In the genomic region with DNA sequence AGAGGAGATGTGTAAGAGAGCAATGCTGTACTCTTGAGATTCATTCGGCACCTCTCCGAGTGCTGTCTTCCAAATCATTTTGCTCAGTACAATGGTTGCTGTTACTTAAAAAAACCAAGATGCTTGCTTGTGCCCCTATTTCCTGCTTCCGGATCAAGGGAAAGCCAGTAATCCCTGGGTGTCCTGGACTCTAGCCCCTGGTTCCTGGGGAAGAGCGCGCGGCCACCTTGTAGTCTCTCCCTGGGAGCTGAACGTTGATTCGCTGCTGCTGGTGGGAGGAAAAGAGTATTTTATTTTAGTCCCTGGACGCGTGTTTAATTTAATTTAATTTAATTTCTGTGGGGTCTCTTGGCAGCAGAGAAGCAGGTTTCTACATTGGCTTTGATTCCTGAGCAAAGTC, we compare ENCODE assay signal across 8 mouse cellular contexts. TPM values are rescaled to one million over a fixed set of nuclear protein-coding genes. Genes with fewer than 3 reads are reported as not detected.
DNase-seq lines count a peak whose midpoint lies in the region; ATAC-seq and TF ChIP-seq lines count a peak whose summit lies in the region.
"Had no signal": no experiment of that assay in that cellular context is flagged by ENCODE, and none has a peak within 500 bp of the region (broad histone marks: within the 10 kb centered on the region; RNA-seq: fewer than 3 reads in every experiment).

No protein-coding gene starts in this region.

- no peaks in the 10 kb centered on the region for H3K36me3 ChIP-seq in CH12.LX (replicated peaks in 1 of 2; ENCODE audit: control insufficient read depth in 1 of 2, insufficient read depth in 1 of 2, low read length in 1 of 2)
- no peaks in the 10 kb centered on the region for H3K36me3 ChIP-seq in hindbrain, embryonic 13.5 days
- H3K36me3 ChIP-seq in midbrain, embryonic 12.5 days = no peaks in the 10 kb centered on the region

- dilution Hi-C loops in CH12.LX (cut with MboI; ENCODE audit: extremely low pct_ligation_motif_present, extremely low pct_unique_long_range_greater_than_20kb, low sequenced_read_pairs) = no loop called here

- in situ Hi-C loops in CH12.LX (cut with MboI; ENCODE audit: low pct_ligation_motif_present, low pct_unique_long_range_greater_than_20kb, low sequenced_read_pairs) = loop anchor here (25.0 kb wide), 1 partner anchor 867 kb away; no protein-coding TSS in a partner anchor

- peaks cover 0 to 11% of the 10 kb centered on the region in 2 experiments; a peak in 2 of 4 replicates for H3K4me1 ChIP-seq in CH12.LX (ENCODE audit: control insufficient read depth in 1 of 2, insufficient read depth in 2 of 2)
- H3K4me1 ChIP-seq in hindbrain, embryonic 13.5 days (replicated peaks) = peaks cover 20% of the 10 kb centered on the region
- peaks cover 16% of the 10 kb centered on the region for H3K4me1 ChIP-seq in midbrain, embryonic 12.5 days

- H3K79me2 ChIP-seq in CH12.LX (replicated peaks; ENCODE audit: control insufficient read depth, extremely low read depth, insufficient read depth, poor library complexity, severe bottlenecking) = no peaks in the 10 kb centered on the region

- TF ChIP-seq CTCF in CH12.LX (conservative IDR thresholded peaks at IDR 0.05 in 1 of 2, IDR thresholded peaks at IDR 0.05 in 1 of 2; ENCODE audit: low read depth in 2 of 2, low read length in 2 of 2) = no peak

- H3K4me3 ChIP-seq in CH12.LX (replicated peaks in 1 of 3; ENCODE audit: low read depth in 2 of 3, low read length in 2 of 3, poor library complexity in 1 of 3) = no peak overlapping the region
- peak overlapping the region; percentile 47 for H3K4me3 ChIP-seq in hindbrain, embryonic 13.5 days
- peak overlapping the region; percentile 48 for H3K4me3 ChIP-seq in midbrain, embryonic 12.5 days

- TF ChIP-seq EP300 in CH12.LX (IDR thresholded peaks at IDR 0.05; ENCODE audit: low read length) = no peak

- no peak overlapping the region for H3K27ac ChIP-seq in CH12.LX (ENCODE audit: insufficient read depth, low read depth)
- peak overlapping the region; percentile 70; the same call in 1 of the 2 replicates for H3K27ac ChIP-seq in hindbrain, embryonic 13.5 days
- peak overlapping the region; percentile 68; the same call in 1 of the 2 replicates for H3K27ac ChIP-seq in midbrain, embryonic 12.5 days (replicated peaks)

- no peaks in the 10 kb centered on the region for H3K27me3 ChIP-seq in CH12.LX (replicated peaks)
- peaks cover 72% of the 10 kb centered on the region for H3K27me3 ChIP-seq in hindbrain, embryonic 13.5 days
- H3K27me3 ChIP-seq in midbrain, embryonic 12.5 days = peaks cover 42% of the 10 kb centered on the region

- ATAC-seq in hindbrain, embryonic 13.5 days (ENCODE audit: low FRiP score) = no peak
- no peak for ATAC-seq in midbrain, embryonic 12.5 days (ENCODE audit: low FRiP score, low read depth)

- peak overlapping the region; percentile 56 for H3K4me2 ChIP-seq in CH12.LX (ENCODE audit: insufficient read depth, low read depth, poor library complexity, severe bottlenecking)
- H3K4me2 ChIP-seq in hindbrain, embryonic 13.5 days = peak overlapping the region; percentile 65
- peak overlapping the region; percentile 66 for H3K4me2 ChIP-seq in midbrain, embryonic 12.5 days (replicated peaks)

- no peak for TF ChIP-seq RAD21 in CH12.LX (IDR thresholded peaks at IDR 0.05; ENCODE audit: low read depth, low read length)

- peaks cover 6% of the 10 kb centered on the region for H3K9me3 ChIP-seq in CH12.LX (replicated peaks; ENCODE audit: low read length)
- no peaks in the 10 kb centered on the region for H3K9me3 ChIP-seq in hindbrain, embryonic 13.5 days
- H3K9me3 ChIP-seq in midbrain, embryonic 12.5 days = no peaks in the 10 kb centered on the region

- no peak for DNase-seq in CH12.LX (ENCODE audit: extremely low read depth)
- peak; percentile 24 for DNase-seq in R1 (ENCODE audit: low read depth, low spot score)
- no peak for DNase-seq in adrenal gland, postnatal 25 days
- no peak for DNase-seq in left cerebral cortex, adult 8-10 months (ENCODE audit: low spot score in 2 of 2)
- no peak for DNase-seq in right cerebral cortex, postnatal 14 days

- TF ChIP-seq POLR2A in CH12.LX (IDR thresholded peaks at IDR 0.05; ENCODE audit: low read depth, low read length) = no peak

- H3K9ac ChIP-seq in CH12.LX (ENCODE audit: insufficient read depth, low read depth) = no peak overlapping the region
- H3K9ac ChIP-seq in hindbrain, embryonic 13.5 days = peak overlapping the region; percentile 72; the same call in 1 of the 2 replicates
- H3K9ac ChIP-seq in midbrain, embryonic 12.5 days (replicated peaks) = peak overlapping the region; percentile 58; the same call in 1 of the 2 replicates

- 2% methylated on average over 10 of the region's 10 CpGs for WGBS in hindbrain, embryonic 13.5 days
- WGBS in midbrain, embryonic 12.5 days = under 1% methylated on average over 10 of the region's 10 CpGs

TF ChIP-seq in CH12.LX, 34 proteins besides CTCF, POLR2A, EP300 and RAD21:
- TF ChIP-seq UBTF (IDR thresholded peaks at IDR 0.05; ENCODE audit: low read depth, low read length) (no peak), CHD1 (IDR thresholded peaks at IDR 0.05; ENCODE audit: low read depth, low read length) (no peak), ZC3H11A (IDR thresholded peaks at IDR 0.05; ENCODE audit: low read depth, low read length) (no peak), MYC (IDR thresholded peaks at IDR 0.05; ENCODE audit: low read depth, low read length) (no peak), ZMIZ1 (IDR thresholded peaks at IDR 0.05; ENCODE audit: low read depth, low read length) (no peak), TBP (conservative IDR thresholded peaks at IDR 0.05; ENCODE audit: low read depth, low read length) (no peak), MAX (IDR thresholded peaks at IDR 0.05; ENCODE audit: low read length) (no peak), RCOR1 (conservative IDR thresholded peaks at IDR 0.05; ENCODE audit: low read depth, low read length) (no peak), USF2 (conservative IDR thresholded peaks at IDR 0.05; ENCODE audit: low read depth, low read length) (no peak), CHD2 (IDR thresholded peaks at IDR 0.05; ENCODE audit: low read length) (no peak), KAT2A (IDR thresholded peaks at IDR 0.05; ENCODE audit: insufficient replicate concordance, low read length) (no peak), JUN (IDR thresholded peaks at IDR 0.05; ENCODE audit: insufficient read depth, low read depth, low read length) (no peak), POLR2AphosphoS2 (IDR thresholded peaks at IDR 0.05; ENCODE audit: low read depth, low read length) (no peak), SMC3 (IDR thresholded peaks at IDR 0.05; ENCODE audit: low read depth, low read length) (no peak), GABPA (IDR thresholded peaks at IDR 0.05; ENCODE audit: insufficient replicate concordance, low read depth, low read length) (no peak), MEF2A (IDR thresholded peaks at IDR 0.05; ENCODE audit: borderline replicate concordance, low read depth, low read length) (no peak)

RNA-seq across cellular contexts. Expression of gene Sp8, which starts 8.3 kb away (rescaled TPM):
- not detected in 2 replicates for total RNA-seq in CH12.LX (2012; rRNA removed)
- not detected in 2 replicates for total RNA-seq in CH12.LX (2014; rRNA removed)
- polyA plus RNA-seq in CH12.LX (2012; ENCODE audit: insufficient read length, low read depth) = not detected in 2 replicates
- polyA plus RNA-seq in hindbrain, embryonic 13.5 days (2015; fragmentation: Nextera tagmentation; extraction: Ambion mirVana) = 3.8 and 5.9 TPM in 2 replicates
- polyA plus RNA-seq in midbrain, embryonic 12.5 days (2016; fragmentation: Nextera tagmentation; extraction: Ambion mirVana) = 6.2 and 8.3 TPM in 2 replicates
- total RNA-seq in adrenal gland, postnatal 25 days (2021) = not detected in 2 replicates
- 1 to 10 TPM; 1.7 to 3.9 (median 2.8) TPM for total RNA-seq in left cerebral cortex, adult 8-10 months (2022)
- total RNA-seq: common myeloid progenitor, adult 5-6 weeks had no signal

Comparison
In these comparisons a context has a peak if more than half of its experiments do, and no peak if none do; other contexts are left out.
1. H3K4me3 ChIP-seq: peak in hindbrain, embryonic 13.5 days (single experiment) and midbrain, embryonic 12.5 days (single experiment); none in CH12.LX (0 of 3).
2. Peak in every context shown above with its lines, with median percentiles within 50 percentile points of each other: H3K4me2 ChIP-seq.